Mouse (Mus musculus) left cerebral cortex, postnatal 14 days (tissue): ENCODE results near the gene Dnaja3. TPM values are rescaled to one million over a fixed set of nuclear protein-coding genes. Genes with fewer than 3 reads are reported as not detected.
"Not testable (repeated sequence)": the region's sequence is repeated elsewhere in the genome, so short reads cannot be mapped to it uniquely, and the experiment has no call there.

Experiments used
- DNase-seq, 2 experiments: peaks; one replicate each; pipeline ENCODE4 v3.0.0; 2021 to 2022; ENCODE audit warnings: low spot score in 2 of 2, mixed read lengths in 1 of 2
- intact Hi-C: fragments of 180-260 bp; cut with DNase I; formaldehyde crosslinking; loops from one replicate; pipeline ENCODE4 v1.15.1; 2025
- total RNA-seq, 2 experiments: library from RNA; stranded (reverse); gene quantifications; 2 replicates each; pipeline ENCODE4 v1.2.3; 2021

The Dnaja3 gene
- total RNA-seq, 2 experiments from 2014 or later = 63.6 to 65.9 TPM

- no peak for DNase-seq
- intact Hi-C loops = no loop called here
Measured at GRCm38 (mm10) chr16:4655764-4656570, 16.2 kb downstream of the Dnaja3 start.

- DNase-seq = no peak
- intact Hi-C loops = no loop called here
Measured at GRCm38 (mm10) chr16:4656571-4657081, 16.8 kb downstream of the Dnaja3 start.

GRCm38 (mm10) chr16:4658781-4659245 is 19.0 kb downstream of the Dnaja3 start:
- intact Hi-C loops = no loop called here

GRCm38 (mm10) chr16:4659326-4659725 is 19.5 kb downstream of the Dnaja3 start:
- no peak for DNase-seq
- intact Hi-C loops = no loop called here

More at GRCm38 (mm10) chr16:4658781-4659245, 19.0 kb downstream of the Dnaja3 start:
- DNase-seq = peak in 1 of 2 experiments; percentile 40

GRCm38 (mm10) chr16:4661605-4662004 is 21.8 kb downstream of the Dnaja3 start:
- no peak for DNase-seq
- intact Hi-C loops = loop anchor here (5.0 kb wide), 1 partner anchor 109 kb away; no protein-coding TSS in a partner anchor

- DNase-seq = no peak
- intact Hi-C loops = loop anchor here (5.0 kb wide), 1 partner anchor 112 kb away; no protein-coding TSS in a partner anchor
Measured at GRCm38 (mm10) chr16:4663806-4664205, 24.0 kb downstream of the Dnaja3 start.

- DNase-seq = no peak
- intact Hi-C loops = no loop called here
Measured at GRCm38 (mm10) chr16:4665726-4666125, 25.9 kb downstream of the Dnaja3 start.

- DNase-seq = peak; percentile 90 to 93
- intact Hi-C loops = loop anchor here (1.0 kb wide), 1 partner anchor 37 kb away; no protein-coding TSS in a partner anchor
Measured at GRCm38 (mm10) chr16:4667190-4667808, 27.5 kb downstream of the Dnaja3 start.

GRCm38 (mm10) chr16:4670317-4670716 is 30.5 kb downstream of the Dnaja3 start:
- intact Hi-C loops = no loop called here
- DNase-seq = no peak

GRCm38 (mm10) chr16:4674091-4674490 is 34.3 kb downstream of the Dnaja3 start:
- no peak for DNase-seq
- intact Hi-C loops = no loop called here

GRCm38 (mm10) chr16:4676836-4677235 is 37.0 kb downstream of the Dnaja3 start:
- intact Hi-C loops = no loop called here

GRCm38 (mm10) chr16:4678080-4678479 is 38.3 kb downstream of the Dnaja3 start:
- DNase-seq = no peak
- intact Hi-C loops = no loop called here

More at GRCm38 (mm10) chr16:4676836-4677235, 37.0 kb downstream of the Dnaja3 start:
- no peak for DNase-seq

GRCm38 (mm10) chr16:4679121-4680018 is 39.6 kb downstream of the Dnaja3 start, which contains the start of gene Coro7:
TSS of gene Coro7 (minus strand) at chr16:4679777.
- intact Hi-C loops = no loop called here
- DNase-seq = peak; percentile 88 to 89

- intact Hi-C loops, DNase-seq: not testable (repeated sequence)
Measured at GRCm38 (mm10) chr16:4680922-4681455, 41.2 kb downstream of the Dnaja3 start.

GRCm38 (mm10) chr16:4682628-4683179 is 42.9 kb downstream of the Dnaja3 start:
- intact Hi-C loops = no loop called here
- no peak for DNase-seq

GRCm38 (mm10) chr16:4683193-4683580 is 43.4 kb downstream of the Dnaja3 start:
- DNase-seq = no peak
- intact Hi-C loops = no loop called here

- intact Hi-C loops = no loop called here
- DNase-seq = peak; percentile 95 to 97
Measured at GRCm38 (mm10) chr16:4683581-4684456, 44.0 kb downstream of the Dnaja3 start.

GRCm38 (mm10) chr16:4684457-4684791 is 44.6 kb downstream of the Dnaja3 start:
- intact Hi-C loops = no loop called here

More at GRCm38 (mm10) chr16:4684457-4684791, 44.6 kb downstream of the Dnaja3 start:
- DNase-seq = no peak
